Mouse (Mus musculus) c-Kit-positive CD71-positive TER-119-negative erythroid progenitor cells, embryonic 14.5 days (primary cell): ENCODE measurements around the gene Osbpl9.
A peak's percentile ranks its signal among the peaks of the same experiment; 100 is the strongest.

ENCODE experiments used
- DNase-seq: peaks from one replicate; pipeline ENCODE4 v3.0.0-alpha.2; 2013; ENCODE audit warnings: low read depth

Gene Osbpl9

GRCm38 (mm10) chr4:109134955-109135354 lies 67.1 kb downstream of the Osbpl9 start:
- no peak for DNase-seq

- DNase-seq, result no peak
Measured at GRCm38 (mm10) chr4:109131256-109131872, 70.7 kb downstream of the Osbpl9 start.

GRCm38 (mm10) chr4:109128971-109129370 lies 73.1 kb downstream of the Osbpl9 start:
- DNase-seq, result no peak

GRCm38 (mm10) chr4:109128017-109128416 lies 74.1 kb downstream of the Osbpl9 start:
- DNase-seq, result no peak

GRCm38 (mm10) chr4:109126834-109127564 lies 75.1 kb downstream of the Osbpl9 start:
- DNase-seq, result no peak

GRCm38 (mm10) chr4:109125746-109126425 lies 76.2 kb downstream of the Osbpl9 start:
- DNase-seq, result no peak

GRCm38 (mm10) chr4:109122830-109123555 lies 79.1 kb downstream of the Osbpl9 start:
- DNase-seq, result no peak

GRCm38 (mm10) chr4:109120735-109121134 lies 81.3 kb downstream of the Osbpl9 start:
- no peak for DNase-seq

- DNase-seq, result no peak
Measured at GRCm38 (mm10) chr4:109119641-109120125, 82.4 kb downstream of the Osbpl9 start.

GRCm38 (mm10) chr4:109118327-109118659 lies 83.8 kb downstream of the Osbpl9 start:
- no peak for DNase-seq

- DNase-seq, result peak; percentile 88
Measured at GRCm38 (mm10) chr4:109117596-109118326, 84.3 kb downstream of the Osbpl9 start.

GRCm38 (mm10) chr4:109116938-109117337 lies 85.1 kb downstream of the Osbpl9 start:
- no peak for DNase-seq

GRCm38 (mm10) chr4:109116494-109116893 lies 85.6 kb downstream of the Osbpl9 start:
- DNase-seq, result no peak

GRCm38 (mm10) chr4:109115742-109116141 lies 86.3 kb downstream of the Osbpl9 start:
- no peak for DNase-seq

GRCm38 (mm10) chr4:109114308-109114707 lies 87.8 kb downstream of the Osbpl9 start:
- DNase-seq, result no peak

GRCm38 (mm10) chr4:109112915-109113505 lies 89.1 kb downstream of the Osbpl9 start:
- no peak for DNase-seq

GRCm38 (mm10) chr4:109110978-109111377 lies 91.1 kb downstream of the Osbpl9 start:
- DNase-seq, result no peak

GRCm38 (mm10) chr4:109109686-109110085 lies 92.4 kb downstream of the Osbpl9 start:
- no peak for DNase-seq

GRCm38 (mm10) chr4:109109012-109109411 lies 93.1 kb downstream of the Osbpl9 start:
- DNase-seq, result no peak

GRCm38 (mm10) chr4:109106594-109106993 lies 95.5 kb downstream of the Osbpl9 start:
- no peak for DNase-seq

GRCm38 (mm10) chr4:109106034-109106433 lies 96.0 kb downstream of the Osbpl9 start:
- DNase-seq, result no peak
